Mouse (Mus musculus) stomach, postnatal 0 days (tissue): Measurements from ENCODE around the gene Tada2a. TPM values are rescaled to one million over a fixed set of nuclear protein-coding genes. Genes with fewer than 3 reads are reported as not detected.

ENCODE experiments used
- ATAC-seq: fragments of 200-750 bp; cut with Nextera tagmentation; 2 replicates; pipeline ENCODE4 v1.8.0; 2017; ENCODE audit not compliant: low FRiP score, low TSS enrichment
- DNase-seq: peaks from one replicate; pipeline ENCODE4 v3.0.0-alpha.2; 2016; ENCODE audit warnings: low spot score
- H3K27ac ChIP-seq: fragments of 300-500 bp; sonication (generic); replicated peaks from 2 replicates; pipeline ENCODE4 v1.5.1; 2014; ENCODE audit warnings: mild to moderate bottlenecking, control low read depth
- H3K27me3 ChIP-seq: fragments of 300-500 bp; sonication (generic); 2 replicates; pipeline ENCODE4 v1.6.1; 2014; ENCODE audit warnings: low read length; ENCODE audit not compliant: control insufficient read depth, insufficient read depth
- H3K36me3 ChIP-seq: fragments of 300-500 bp; sonication (generic); 2 replicates; pipeline ENCODE4 v1.6.1; 2014; ENCODE audit warnings: low read length, mixed read lengths; ENCODE audit not compliant: control insufficient read depth, insufficient read depth
- H3K4me1 ChIP-seq: fragments of 300-500 bp; sonication (generic); replicated peaks from 2 replicates; pipeline ENCODE4 v1.6.1; 2014; ENCODE audit warnings: antibody characterized with exemption; ENCODE audit not compliant: control insufficient read depth, insufficient read depth
- H3K4me2 ChIP-seq: fragments of 300-500 bp; sonication (generic); replicated peaks from 2 replicates; pipeline ENCODE4 v1.6.1; 2014; ENCODE audit warnings: low read depth, mild to moderate bottlenecking, control low read depth, moderate library complexity
- H3K4me3 ChIP-seq: fragments of 300-500 bp; sonication (generic); 2 replicates; pipeline ENCODE4 v1.5.1; 2014; ENCODE audit warnings: low read depth, low read length, control low read depth
- H3K9ac ChIP-seq: fragments of 300-500 bp; sonication (generic); 2 replicates; pipeline ENCODE4 v1.6.1; 2014; ENCODE audit warnings: mild to moderate bottlenecking, low read length, control low read depth, mixed read lengths
- H3K9me3 ChIP-seq: fragments of 300-500 bp; sonication (generic); 2 replicates; pipeline ENCODE4 v1.6.1; 2016; ENCODE audit warnings: low read length; ENCODE audit not compliant: control insufficient read depth
- CTCF ChIP-seq: IDR thresholded peaks from 2 replicates; pipeline ENCODE4 v1.5.1; 2016; ENCODE audit warnings: antibody characterized with exemption, low read depth, mild to moderate bottlenecking, moderate library complexity
- EP300 ChIP-seq: optimal IDR thresholded peaks from 2 replicates; pipeline ENCODE3; 2016; ENCODE audit warnings: antibody characterized with exemption
- WGBS: fragments of 180-500 bp; shearing (Covaris S2); extraction: QIAGEN DNeasy Blood & Tissue Kit; methylation state at CpG from one replicate; pipeline ENCODE4 v1.1.7; 2014; 5-methylcytosine and 5-hydroxymethylcytosine counted together
- polyA plus RNA-seq: library from polyadenylated mRNA; unstranded; fragments of >200 nt; fragmentation: Nextera tagmentation; extraction: Ambion mirVana; gene quantifications from 2 replicates; pipeline ENCODE4 v1.2.1, GENCODE M21; 2015

The Tada2a gene
- polyA plus RNA-seq, 1 experiment from 2014 or later = 13.2 TPM

- TF ChIP-seq EP300 = no peak
- no peak for TF ChIP-seq CTCF
- ATAC-seq (no peak), DNase-seq (no peak)
- no peaks in the 10 kb centered on the region for H3K27me3 ChIP-seq
- no peak overlapping the region for H3K4me3 ChIP-seq
- H3K9me3 ChIP-seq = no peaks in the 10 kb centered on the region
- H3K4me2 ChIP-seq = no peak overlapping the region
- H3K36me3 ChIP-seq = peaks cover 15% of the 10 kb centered on the region
- no peak overlapping the region for H3K27ac ChIP-seq
- H3K4me1 ChIP-seq = 0 out of 2 replicates have a peak, but pooled peaks cover 3% of the 10 kb centered on the region
- no peak overlapping the region for H3K9ac ChIP-seq
- 83% methylated on average over 4 of the region's 4 CpGs for WGBS
Observed at GRCm38 (mm10) chr11:84117431-84117830, 12.0 kb downstream of the Tada2a start.

- H3K27ac ChIP-seq = no peak overlapping the region
- H3K4me1 ChIP-seq = 0 out of 2 replicates have a peak, but pooled peaks cover 1% of the 10 kb centered on the region
- no peaks in the 10 kb centered on the region for H3K9me3 ChIP-seq
- H3K9ac ChIP-seq = no peak overlapping the region
- H3K36me3 ChIP-seq = peaks cover 15% of the 10 kb centered on the region
- WGBS = 58% methylated on average over 2 of the region's 2 CpGs
- no peak overlapping the region for H3K4me2 ChIP-seq
- H3K4me3 ChIP-seq = no peak overlapping the region
- no peaks in the 10 kb centered on the region for H3K27me3 ChIP-seq
- DNase-seq = no peak
- no peak for ATAC-seq
- no peak for TF ChIP-seq EP300
- peak; percentile 56 for TF ChIP-seq CTCF
Observed at GRCm38 (mm10) chr11:84116221-84116620, 13.2 kb downstream of the Tada2a start.

GRCm38 (mm10) chr11:84115646-84116045, 13.8 kb downstream of the Tada2a start:
- no peak overlapping the region for H3K9ac ChIP-seq
- WGBS = 67% methylated on average over 9 of the region's 9 CpGs
- no peaks in the 10 kb centered on the region for H3K4me1 ChIP-seq
- no peak for TF ChIP-seq CTCF
- TF ChIP-seq EP300 = no peak
- H3K4me3 ChIP-seq = no peak overlapping the region
- no peak overlapping the region for H3K4me2 ChIP-seq
- no peak overlapping the region for H3K27ac ChIP-seq
- no peaks in the 10 kb centered on the region for H3K9me3 ChIP-seq
- no peak for ATAC-seq
- no peak for DNase-seq
- H3K27me3 ChIP-seq = no peaks in the 10 kb centered on the region
- peaks cover 12% of the 10 kb centered on the region for H3K36me3 ChIP-seq

GRCm38 (mm10) chr11:84113623-84114022, 15.8 kb downstream of the Tada2a start:
- Histone ChIP-seq H3K27me3 (no peaks in the 10 kb centered on the region), H3K27ac (no peak overlapping the region), H3K4me2 (no peak overlapping the region), H3K9me3 (no peaks in the 10 kb centered on the region), H3K36me3 (peaks cover 11% of the 10 kb centered on the region), H3K9ac (no peak overlapping the region), H3K4me3 (no peak overlapping the region), H3K4me1 (no peaks in the 10 kb centered on the region)
- DNase-seq (no peak), ATAC-seq (no peak)
- TF ChIP-seq EP300 (no peak), CTCF (no peak)
- 92% methylated on average over 5 of the region's 5 CpGs for WGBS

DNA sequence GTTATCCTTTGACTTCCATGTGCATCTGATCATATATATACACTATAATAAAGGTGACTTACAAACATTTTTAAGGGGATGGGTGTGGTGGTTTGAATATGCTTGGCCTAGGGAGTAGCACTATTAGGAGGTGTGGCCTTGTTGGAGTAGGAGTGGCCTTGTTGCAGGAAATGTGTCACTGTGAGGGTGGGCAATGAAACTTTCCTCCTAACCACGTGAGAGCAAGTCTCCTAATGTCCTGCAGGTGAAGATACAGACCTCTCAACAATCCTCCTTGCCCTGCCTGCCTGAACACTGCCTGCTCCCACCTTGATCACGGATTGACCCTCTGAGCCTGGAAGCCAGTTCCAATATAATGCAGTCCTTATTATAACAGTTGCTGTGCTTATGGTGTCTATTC, 22.3 kb downstream of the Tada2a start:
- H3K27me3 ChIP-seq = no peaks in the 10 kb centered on the region
- H3K9me3 ChIP-seq = no peaks in the 10 kb centered on the region
- no peak for TF ChIP-seq EP300
- TF ChIP-seq CTCF = no peak
- no peak overlapping the region for H3K4me3 ChIP-seq
- 65% methylated on average over 2 of the region's 2 CpGs for WGBS
- H3K4me1 ChIP-seq = no peaks in the 10 kb centered on the region
- ATAC-seq (no peak), DNase-seq (no peak)
- H3K9ac ChIP-seq = no peak overlapping the region
- H3K4me2 ChIP-seq = no peak overlapping the region
- no peak overlapping the region for H3K27ac ChIP-seq
- peaks cover 27% of the 10 kb centered on the region for H3K36me3 ChIP-seq

- Histone ChIP-seq H3K4me3 (no peak overlapping the region), H3K9me3 (no peaks in the 10 kb centered on the region), H3K36me3 (peaks cover 24% of the 10 kb centered on the region), H3K9ac (no peak overlapping the region), H3K27me3 (no peaks in the 10 kb centered on the region), H3K4me1 (no peaks in the 10 kb centered on the region), H3K27ac (no peak overlapping the region), H3K4me2 (no peak overlapping the region)
- no peak for DNase-seq
- ATAC-seq = no peak
- 88% methylated on average over 6 of the region's 6 CpGs for WGBS
- TF ChIP-seq EP300 = no peak
Observed at GRCm38 (mm10) chr11:84104036-84104435, 25.4 kb downstream of the Tada2a start.

DNA sequence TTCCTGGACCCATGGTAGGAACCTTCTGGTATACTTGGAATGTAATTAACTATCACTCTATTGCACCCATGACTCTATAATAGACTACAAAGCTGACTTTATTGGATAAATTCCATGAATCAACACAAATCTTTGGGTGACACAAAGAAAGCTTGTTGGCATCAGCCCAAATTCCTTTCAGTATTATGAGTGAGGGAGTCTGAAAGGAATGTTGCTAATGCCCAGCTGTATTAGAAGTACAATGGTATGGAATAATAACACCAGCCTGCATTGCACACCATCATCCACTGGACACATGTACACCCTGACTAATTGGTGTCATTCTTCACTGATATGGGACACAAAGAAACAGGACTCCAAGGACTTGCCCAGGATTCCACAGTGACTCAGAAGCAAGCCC, 28.2 kb downstream of the Tada2a start:
- no peak overlapping the region for H3K27ac ChIP-seq
- no peaks in the 10 kb centered on the region for H3K27me3 ChIP-seq

More for the DNA sequence above, 28.2 kb downstream of the Tada2a start:
- no peaks in the 10 kb centered on the region for H3K9me3 ChIP-seq
- H3K36me3 ChIP-seq = peaks cover 13% of the 10 kb centered on the region
- TF ChIP-seq CTCF = no peak
- no peak for TF ChIP-seq EP300
- no peak overlapping the region for H3K4me3 ChIP-seq
- DNase-seq (no peak), ATAC-seq (0 out of 2 replicates have a peak, but pooled peaks have one; percentile 32)
- H3K9ac ChIP-seq = no peak overlapping the region
- no peaks in the 10 kb centered on the region for H3K4me1 ChIP-seq
- H3K4me2 ChIP-seq = no peak overlapping the region
